Mouse (Mus musculus) cerebellum, postnatal 4 days (tissue): ENCODE measurements at regions not wholly inside any gene's neighbourhood (a gene's known extent, or its start where the extent isn't known, plus 50 kb on each side); places are given as distances from the start of the nearest gene placed in this dataset.

Experiments
- DNase-seq, 2 experiments: peaks; one replicate each; pipeline ENCODE4 v3.0.0; 2022; ENCODE audit warnings: low spot score in 2 of 2, mixed read lengths in 1 of 2

DNA sequence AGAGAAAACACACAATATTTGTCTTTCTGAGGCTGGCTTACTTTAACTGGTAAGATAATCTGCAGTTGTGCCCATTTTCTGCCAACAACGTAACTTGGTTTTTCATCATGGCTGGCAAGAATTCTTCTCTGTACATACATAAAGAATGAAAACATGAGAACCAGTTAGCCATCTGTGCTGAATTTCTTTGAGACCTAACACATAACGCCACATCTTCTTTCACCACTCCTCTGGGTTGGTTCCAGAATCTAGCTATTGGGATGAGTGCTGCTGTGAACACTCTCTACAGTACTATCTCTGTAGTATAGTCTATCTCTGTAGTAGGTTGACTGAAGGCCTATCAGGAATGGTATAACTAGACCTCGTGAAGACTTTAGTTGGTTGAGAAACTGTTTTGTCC is 132.1 kb downstream of the 1700020N01Rik start:
- no peak for DNase-seq

DNA sequence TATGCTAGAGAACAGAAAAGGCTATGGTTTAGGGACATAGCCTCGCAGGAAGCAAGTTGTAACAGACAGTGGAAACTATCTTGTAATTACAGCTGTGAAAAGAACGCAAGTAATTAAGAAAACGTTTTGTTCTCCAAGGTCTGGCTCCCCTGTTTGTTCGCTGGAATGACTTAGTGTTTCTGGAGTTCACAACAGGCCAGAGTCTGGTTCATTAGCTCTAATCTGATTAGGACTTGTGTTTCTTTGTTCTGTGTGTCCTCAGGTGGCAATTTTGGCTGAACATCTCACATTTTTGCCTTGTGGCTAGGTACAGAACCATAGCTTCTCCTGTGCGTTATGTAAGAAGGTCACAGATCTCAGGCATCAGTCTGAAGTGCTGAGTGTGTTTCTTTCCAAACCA is 141.7 kb upstream of the Sgk1 start:
- no peak for DNase-seq

DNA sequence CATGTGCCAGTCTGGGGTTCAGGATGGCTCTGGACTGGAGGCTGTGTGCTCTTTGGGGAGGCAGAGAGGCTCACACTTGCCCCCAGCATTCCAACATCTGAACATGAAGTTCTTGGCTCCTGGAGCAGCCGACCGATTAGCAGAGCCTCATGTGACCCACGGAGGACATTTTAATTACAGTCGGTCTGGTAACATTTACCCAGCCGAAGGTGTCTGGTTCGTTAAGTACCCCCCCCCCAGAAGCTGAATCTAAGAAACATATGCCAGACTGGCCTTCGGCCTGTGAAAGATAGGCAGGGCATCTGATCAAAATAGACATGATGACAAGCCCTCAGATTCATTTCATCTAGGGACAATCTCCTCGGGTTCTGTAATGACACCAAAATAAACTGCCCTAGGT is 140.4 kb upstream of the Sgk1 start:
- DNase-seq, result no peak

DNA sequence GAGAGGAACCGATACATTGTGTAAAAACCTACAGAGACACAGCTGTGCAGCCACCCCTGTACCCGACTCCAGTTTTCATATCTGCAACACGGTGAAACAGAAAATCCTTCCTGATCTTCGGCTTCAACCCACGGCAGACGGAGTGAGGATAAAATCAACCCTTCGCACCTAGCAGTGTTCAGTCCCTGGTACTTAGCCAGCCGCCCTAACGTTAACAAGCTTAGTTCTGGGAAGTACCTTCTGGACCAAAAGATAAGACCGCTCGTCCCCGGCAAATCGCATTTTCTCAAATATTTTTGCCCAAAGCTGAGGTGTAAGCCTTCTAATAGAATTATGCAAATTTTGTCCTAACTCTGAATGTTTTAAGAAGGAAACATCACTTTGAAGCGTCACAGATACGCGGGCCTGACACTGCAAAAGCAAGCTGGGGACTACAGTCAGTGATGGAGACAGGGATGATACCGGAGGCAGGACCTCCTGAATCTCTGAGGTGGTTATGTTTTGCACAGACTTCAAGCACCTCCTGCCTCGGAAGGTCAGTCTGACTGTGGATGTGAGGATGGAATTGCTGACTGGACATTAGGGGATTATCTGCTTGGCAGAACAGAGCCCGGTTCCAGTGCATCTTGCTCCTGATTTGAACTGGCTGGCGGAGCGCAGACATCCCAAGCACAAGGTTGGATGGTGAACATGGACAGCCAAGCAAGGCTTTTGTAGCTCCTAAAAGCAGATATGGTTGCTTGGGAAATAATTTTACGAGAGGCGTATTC is 139.8 kb upstream of the Sgk1 start:
- no peak for DNase-seq

DNA sequence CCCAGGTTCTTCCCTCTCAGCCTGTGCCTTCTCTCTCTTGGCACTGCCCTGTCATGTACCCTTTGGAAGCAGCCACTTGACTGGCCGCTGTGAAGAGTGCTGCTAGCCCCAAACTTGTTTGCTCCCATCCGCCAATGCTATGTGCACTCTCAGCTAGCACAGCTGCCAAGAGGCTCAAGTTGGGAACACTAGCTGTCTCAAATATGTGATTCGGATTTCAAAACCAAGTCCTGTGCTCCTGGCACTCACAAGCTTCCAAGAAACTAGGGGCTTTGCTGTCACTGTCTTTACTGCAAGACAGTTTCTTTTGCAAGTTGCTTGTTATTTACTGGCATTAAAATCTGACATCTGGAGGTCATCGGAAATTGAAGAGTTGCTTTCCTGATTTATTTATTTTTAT is 138.6 kb upstream of the Sgk1 start:
- no peak for DNase-seq

DNA sequence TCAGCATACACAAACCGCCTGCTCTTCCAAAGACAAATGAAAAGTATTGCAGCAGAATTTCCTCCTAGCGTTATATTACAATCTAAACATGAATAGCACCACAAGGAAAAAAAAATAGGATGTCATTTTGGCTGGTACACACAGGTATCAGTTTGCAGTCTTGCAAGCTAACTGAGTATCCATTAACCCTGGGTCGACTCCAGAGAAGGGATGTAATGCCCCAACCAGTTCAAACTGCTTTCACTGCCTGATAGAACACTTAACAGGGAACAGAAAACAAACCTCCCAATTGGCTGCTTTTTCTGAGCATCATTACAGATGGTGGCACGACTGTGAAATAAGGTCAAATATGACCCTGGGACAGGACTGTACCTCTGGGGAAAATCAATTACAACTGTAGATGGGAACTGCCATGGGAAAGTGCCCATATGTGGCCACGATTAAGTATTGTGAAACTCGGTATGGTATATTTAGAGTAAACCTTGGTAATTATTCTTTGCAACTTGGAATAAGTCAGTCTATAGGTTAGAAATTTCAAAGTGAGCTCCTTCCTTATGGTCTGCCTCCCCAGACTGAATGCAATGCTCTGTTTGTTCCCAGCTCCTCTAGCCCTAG is 137.5 kb upstream of the Sgk1 start:
- no peak for DNase-seq

DNA sequence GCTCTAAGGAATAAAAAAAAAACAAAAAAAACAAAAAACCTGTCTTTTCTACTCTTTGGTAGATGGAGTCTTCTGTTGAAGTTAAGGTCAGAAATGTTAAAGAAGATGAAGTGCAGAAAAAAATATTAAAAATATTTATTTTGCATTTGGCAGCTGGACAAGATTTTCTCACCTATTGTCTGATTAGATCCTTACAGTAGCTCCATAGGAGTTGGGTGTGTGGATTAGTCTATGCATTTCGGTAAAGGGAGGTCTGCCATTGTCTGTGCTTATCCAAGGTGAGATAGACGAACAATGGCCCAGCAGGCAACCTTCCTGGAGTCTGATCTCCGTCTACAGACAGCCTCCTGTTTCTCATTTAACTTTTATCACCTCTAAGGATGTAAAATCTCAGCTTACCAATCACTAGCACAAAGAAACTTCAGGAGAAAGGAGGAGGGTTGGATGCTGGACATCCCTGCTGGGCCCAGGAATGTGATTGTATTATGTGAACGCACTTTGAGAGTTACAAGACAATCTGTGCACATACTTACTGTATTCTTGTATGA is 136.0 kb upstream of the Sgk1 start:
- no peak for DNase-seq

DNA sequence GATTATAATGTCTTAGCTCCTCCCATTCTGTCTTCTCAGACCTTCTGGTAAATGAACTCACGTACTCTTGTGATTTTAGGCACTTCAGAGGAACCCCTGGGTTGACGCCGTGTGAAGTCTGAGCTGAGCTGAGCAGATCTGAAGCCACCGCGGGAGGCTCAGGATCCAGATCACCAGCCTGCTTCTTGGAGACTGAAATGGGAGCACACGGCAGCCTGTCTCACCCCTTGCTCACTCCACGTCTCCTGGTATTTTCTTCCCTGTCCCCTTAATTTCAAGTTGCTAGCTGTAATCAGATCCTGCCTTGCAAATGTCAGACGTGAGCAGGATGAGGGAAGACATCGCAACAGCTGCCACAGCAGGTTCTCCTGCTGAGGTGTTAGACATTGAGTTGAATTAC is 135.3 kb upstream of the Sgk1 start:
- DNase-seq, result no peak

DNA sequence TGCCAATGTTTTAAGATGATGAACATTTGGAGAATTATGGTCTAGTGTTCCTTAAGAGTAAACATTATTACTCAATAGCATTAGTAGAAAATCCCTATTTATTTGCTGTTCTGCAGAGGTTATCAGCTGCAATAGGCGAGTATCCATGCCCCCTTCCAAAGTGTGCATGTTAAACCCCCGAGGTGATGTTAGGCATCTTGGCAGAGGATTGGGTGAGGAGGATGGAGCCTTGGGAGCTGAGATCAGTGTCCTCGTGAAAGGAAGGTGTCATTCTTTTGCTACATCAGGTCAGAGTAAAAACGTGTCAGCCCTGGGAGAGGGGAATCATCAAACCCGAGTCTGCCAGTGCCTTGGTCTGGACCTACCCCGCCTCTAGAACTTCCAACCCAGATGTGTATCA is 130.7 kb upstream of the Sgk1 start:
- DNase-seq, result no peak

DNA sequence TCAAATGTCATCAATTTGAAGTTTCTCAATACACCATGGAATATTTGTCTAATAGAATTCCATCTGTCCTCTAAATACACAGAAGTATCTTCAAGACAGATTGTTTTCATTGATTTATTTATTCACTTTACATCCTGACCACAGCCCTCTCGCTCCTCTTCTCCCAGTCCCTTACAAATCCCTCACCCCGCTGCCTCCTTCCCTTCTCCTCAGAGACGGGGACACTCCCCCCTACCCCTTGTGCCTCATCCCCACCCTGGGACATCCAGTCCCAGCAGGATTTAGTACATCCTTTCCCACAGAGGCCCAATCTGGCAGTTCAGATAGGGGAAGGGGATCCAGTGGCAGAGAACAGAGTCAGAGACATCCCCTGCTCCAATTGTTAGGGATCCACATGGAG is 129.6 kb upstream of the Sgk1 start:
- no peak for DNase-seq

DNA sequence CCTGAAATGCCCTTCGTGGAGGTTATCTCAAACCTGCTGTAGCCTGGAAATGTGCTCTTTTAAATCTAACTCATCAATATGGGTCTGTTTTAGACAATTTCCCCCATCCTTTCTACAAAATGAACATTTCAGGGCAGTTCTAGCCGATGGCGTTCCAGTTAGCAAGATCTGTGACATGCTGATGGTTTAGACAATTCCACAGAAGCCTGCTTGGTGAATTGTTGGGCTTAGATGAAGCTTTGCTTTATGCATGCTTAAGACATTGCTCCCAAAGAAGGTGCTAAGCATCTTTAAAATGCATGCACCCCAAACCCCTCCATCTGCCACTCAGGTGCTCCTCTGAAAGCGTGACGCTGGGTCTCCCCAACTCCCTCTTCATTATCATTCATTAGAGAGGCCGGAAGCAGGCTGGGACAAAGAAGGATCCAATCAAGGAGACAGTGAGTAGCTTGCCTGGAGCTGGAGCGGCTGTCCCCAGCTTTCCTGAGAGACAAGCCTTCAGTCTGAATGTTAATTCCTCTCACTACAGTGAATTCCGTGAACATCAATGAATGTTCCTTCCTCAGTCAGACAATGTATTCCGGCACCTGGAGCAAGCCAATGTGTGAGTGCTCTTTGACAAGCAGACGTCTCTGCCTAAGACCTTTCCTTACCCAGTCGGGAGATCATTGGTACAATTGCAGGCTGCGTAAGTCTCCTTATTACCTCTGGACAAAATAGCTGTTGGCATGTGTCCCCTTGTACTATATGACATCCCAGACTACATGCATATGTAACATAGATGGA is 127.0 kb upstream of the Sgk1 start:
- no peak for DNase-seq

DNA sequence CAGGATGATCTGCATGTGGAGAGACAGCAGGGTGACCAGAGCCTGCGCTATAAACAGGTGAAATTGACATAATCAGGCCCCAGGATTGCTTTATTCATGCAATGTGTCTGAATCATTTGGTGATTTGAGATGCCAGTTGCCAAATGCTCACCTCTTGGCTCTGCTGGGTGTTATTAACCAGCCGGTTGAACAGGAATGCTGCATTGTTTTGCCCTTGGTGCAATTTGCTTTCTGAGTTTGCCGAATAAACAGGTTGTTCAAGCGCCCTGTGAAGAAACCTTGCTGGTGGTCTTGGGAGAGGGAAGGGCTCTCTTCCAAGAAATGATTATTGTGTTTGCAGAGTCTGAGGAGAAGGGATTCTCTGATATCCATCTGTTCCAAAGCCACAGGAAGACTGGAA is 126.3 kb upstream of the Sgk1 start:
- DNase-seq, result no peak

DNA sequence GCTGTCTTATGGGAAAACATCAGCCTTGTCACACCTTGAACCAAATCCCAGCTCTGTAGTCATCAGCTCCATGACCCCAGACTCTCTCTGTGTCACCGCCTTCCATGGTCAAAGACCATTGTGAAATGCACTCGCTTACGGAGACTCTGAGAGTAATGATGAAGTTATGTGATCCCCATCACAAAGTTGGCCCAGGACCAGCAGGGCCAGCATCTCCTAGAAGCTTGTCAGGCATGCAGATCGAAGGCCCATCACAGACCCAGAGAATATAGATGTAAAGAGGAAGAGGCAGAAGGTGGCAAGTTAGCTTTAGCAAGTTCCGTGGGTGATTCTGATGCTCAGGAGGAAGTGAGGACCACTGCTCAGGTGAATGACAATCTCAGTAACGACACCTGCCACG is 125.2 kb upstream of the Sgk1 start:
- DNase-seq, result no peak

DNA sequence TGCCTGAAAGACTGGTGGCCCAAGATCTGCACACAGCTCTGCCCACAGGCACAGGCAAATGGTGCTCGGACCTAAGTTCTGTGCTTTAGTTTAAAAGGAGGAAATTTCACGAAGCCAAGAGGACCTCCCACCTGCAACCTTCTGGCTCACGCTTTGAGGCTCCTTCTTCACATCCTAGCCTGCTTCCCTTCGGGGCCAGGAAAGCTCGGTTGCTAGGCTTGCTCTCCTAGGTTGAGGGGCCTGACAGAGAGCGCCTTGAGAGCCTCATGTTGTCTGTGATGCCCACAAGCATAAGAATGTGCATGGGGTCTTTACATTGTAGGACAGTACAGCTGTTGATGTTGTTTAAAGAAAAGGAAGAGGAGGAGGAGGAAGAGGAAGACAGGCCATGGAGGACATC is 123.9 kb upstream of the Sgk1 start:
- DNase-seq, result no peak

DNA sequence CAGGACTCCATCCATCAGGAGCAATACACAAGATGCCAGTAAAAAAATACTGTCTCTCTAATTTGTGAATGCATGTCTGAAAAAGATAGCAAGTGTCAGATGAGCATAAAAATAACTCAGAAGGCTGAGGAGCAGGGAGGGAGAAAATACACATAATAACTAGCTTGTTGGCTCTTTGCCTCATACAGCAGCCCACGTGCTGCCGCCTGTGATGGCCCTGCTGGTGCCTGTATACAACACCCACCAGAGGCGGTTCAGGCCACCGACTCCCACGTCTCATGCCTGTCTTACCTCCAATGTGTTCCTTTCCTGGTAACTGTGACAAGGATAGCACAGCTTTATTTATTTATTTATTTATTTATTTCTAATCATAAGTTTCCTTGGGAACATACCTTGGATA is 119.5 kb upstream of the Sgk1 start:
- DNase-seq, result no peak

DNA sequence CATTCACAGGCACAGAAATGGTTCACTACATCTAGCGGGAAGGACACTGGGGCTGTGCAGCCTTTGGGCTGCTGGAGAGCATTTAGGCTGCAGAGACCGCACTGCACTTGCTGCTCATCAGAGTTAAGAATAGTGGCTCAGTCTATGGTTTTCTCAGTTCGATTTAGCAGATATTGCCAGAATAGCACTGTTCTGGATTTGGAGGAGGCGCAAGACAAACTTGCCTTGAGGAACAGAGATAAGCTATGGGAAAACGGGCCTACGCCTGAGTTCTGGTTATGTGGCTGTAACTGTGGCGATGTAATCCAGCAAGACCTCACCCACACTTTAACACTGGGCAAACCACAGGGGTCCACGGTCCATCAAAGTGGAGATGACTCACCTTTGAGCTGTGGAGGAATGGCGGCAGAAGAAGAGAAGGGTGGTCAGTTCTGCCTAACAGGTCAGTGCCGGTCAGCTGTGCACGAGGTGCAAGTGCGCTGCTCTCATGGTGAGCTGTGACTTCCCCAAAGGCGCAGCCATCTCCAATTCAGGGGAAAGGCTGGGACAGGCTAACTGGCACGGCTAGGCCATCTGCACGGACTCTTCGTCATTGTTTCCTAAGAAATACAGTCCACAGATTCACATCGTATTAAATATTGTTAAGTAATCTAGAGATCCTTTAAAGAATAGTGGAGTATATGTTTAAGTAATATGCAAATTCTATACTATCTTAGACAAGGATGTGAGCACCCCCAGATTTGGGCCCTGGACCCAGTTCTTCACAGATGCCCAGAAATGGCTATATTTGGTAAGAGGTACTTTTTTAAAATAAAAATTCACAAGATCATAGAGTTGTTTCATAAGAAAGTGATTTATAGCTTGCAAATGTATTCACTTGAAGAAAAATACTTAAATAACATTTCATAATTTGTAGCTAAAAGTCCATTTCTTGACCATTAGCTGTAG is 118.7 kb upstream of the Sgk1 start:
- no peak for DNase-seq

DNA sequence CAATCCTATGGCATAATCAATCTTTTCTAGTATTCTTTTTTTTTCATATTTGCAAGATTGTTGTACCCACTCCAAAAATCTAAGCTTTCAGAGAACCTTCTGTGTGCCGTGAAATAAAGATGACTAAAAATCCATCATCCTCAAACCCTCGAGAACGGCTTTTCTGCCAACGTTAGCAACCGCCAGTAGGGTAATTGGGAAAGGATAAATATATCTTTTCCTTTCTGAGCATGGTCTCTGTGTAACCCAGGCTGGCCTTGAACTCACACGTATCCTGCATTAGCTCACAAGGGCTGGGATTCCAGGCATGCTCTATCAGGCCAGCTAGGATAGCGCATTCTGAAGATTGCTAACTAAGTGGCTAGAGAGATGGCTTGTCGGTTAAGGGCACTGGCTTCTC is 117.9 kb upstream of the Sgk1 start:
- DNase-seq, result no peak

DNA sequence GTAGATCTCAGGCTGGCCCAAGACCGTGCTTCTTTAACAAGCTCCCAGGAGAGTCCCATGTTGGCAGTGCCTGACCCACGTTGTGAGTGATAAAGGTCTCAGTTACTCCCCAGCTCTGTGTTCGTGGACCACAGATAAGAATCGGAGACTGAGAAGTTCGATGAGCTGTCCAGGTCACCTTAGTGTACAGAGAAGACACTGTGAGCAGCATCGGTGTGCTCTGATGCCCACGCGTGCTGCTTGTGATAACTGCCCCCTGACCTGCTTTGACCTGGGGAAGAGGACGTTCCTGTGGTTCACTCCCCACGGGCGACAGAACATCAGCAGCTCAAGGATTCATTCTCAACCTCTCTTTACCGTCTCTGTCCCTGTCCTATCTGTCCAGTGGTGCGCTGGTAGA is 117.1 kb upstream of the Sgk1 start:
- DNase-seq, result no peak

DNA sequence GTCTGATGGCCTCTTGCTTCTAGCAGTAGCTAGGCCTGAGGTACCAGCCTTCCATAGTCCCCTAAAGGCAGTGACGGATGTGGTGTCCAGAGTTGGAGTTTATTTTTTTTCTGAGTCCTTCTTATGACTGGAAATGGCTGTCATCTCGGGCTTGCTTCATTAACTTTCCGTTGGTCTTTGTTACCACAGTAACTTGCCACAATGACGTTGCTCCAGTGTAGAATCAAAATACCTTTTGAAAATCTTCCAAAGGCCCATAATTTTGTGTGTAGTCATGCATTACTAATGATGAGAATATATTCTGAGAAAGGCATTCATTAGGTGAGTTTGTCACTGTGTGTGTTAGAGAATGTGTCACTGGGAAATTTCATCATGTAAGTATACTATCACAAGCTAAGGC is 108.4 kb upstream of the Sgk1 start:
- DNase-seq, result no peak

DNA sequence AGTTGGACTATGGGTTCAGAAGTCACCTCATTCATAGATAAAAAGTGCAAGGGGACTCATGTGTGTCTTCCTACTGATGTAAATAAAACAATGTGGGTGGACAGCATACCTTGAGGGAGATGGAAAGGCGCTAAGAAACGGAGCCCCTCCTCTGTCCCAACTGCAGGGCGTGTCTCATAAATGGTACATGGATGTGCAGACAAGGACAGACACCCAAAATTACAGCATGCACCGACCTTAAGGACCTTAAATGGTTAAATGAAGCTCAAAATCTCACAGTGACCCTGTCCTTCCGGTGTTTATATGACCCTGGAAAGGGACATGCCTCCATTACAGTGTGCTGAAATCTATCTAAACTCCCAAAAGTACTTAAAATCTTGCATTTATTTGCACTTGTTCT is 106.5 kb upstream of the Sgk1 start:
- DNase-seq, result no peak

DNA sequence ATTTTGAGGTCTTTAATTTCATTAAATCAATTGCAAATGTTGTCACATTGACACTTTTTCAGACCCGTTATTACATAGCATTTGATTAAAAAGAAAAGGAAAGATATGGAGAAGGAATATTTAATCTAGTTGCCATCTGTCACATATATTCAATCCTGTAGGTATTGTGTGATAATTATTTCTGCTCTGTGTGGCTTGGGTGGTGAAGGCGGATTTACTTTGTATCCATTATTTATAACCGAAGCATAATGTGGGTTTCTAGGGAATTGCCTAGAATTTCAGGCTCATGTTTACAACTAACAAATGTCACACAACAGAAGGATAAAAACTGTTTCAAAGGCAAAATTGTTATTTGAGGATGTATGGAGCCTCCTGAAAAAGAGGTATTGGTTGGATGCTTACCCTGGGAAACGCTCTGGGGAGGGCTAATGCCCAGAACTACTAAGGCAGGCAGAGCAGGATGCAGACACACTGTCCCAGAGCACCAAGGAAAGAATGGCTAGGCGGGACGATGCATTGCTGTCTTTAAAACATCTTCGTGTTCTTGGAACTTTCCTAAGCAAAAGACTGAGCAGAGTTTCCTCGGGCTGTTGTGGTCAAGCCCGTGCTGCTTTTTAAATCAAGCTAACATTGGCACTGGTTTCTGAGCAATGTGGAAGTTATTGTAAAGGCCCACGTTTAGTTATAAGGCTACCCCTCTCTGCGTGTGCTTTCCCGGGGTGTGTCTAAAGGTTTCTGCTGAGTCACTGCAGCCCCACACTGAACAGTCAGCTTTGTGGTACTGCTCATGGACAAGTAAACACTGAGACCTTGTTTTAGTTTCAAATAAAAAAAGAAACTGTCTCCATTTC is 105.8 kb upstream of the Sgk1 start:
- no peak for DNase-seq
